Mouse (Mus musculus) hindbrain, postnatal 0 days (tissue): ENCODE data around the gene 1700013H16Rik. TPM values are rescaled to one million over a fixed set of nuclear protein-coding genes. Genes with fewer than 3 reads are reported as not detected.
"Not testable (repeated sequence)": the region's sequence is repeated elsewhere in the genome, so short reads cannot be mapped to it uniquely, and the experiment has no call there.

ENCODE experiments used
- ATAC-seq: fragments of 200-750 bp; cut with Nextera tagmentation; 2 replicates; pipeline ENCODE4 v1.8.0; 2017; ENCODE audit warnings: mild to moderate bottlenecking, moderate TSS enrichment, moderate library complexity
- DNase-seq: peaks from one replicate; pipeline ENCODE4 v3.0.0-alpha.2; 2015; ENCODE audit warnings: low spot score
- H3K27ac ChIP-seq: fragments of 300-500 bp; sonication (generic); 2 replicates; pipeline ENCODE4 v1.5.1; 2014; ENCODE audit warnings: mild to moderate bottlenecking
- H3K27me3 ChIP-seq: fragments of 300-500 bp; sonication (generic); 2 replicates; pipeline ENCODE4 v1.6.1; 2014; ENCODE audit warnings: low read length, mixed read lengths; ENCODE audit not compliant: insufficient read depth
- H3K36me3 ChIP-seq: fragments of 300-500 bp; sonication (generic); 2 replicates; pipeline ENCODE4 v1.6.1; 2014; ENCODE audit warnings: low read length, mixed read lengths; ENCODE audit not compliant: insufficient read depth
- H3K4me1 ChIP-seq: fragments of 300-500 bp; sonication (generic); 2 replicates; pipeline ENCODE4 v1.6.1; 2014; ENCODE audit warnings: antibody characterized with exemption, low read length, mixed read lengths; ENCODE audit not compliant: insufficient read depth
- H3K4me2 ChIP-seq: fragments of 300-500 bp; sonication (generic); 2 replicates; pipeline ENCODE4 v1.6.1; 2014; ENCODE audit warnings: low read depth, mild to moderate bottlenecking, low read length, moderate library complexity, mixed read lengths
- H3K4me3 ChIP-seq: fragments of 300-500 bp; sonication (generic); 2 replicates; pipeline ENCODE4 v1.5.1; 2014; ENCODE audit warnings: low read length
- H3K9ac ChIP-seq: fragments of 300-500 bp; sonication (generic); replicated peaks from 2 replicates; pipeline ENCODE4 v1.6.1; 2014; ENCODE audit warnings: mild to moderate bottlenecking, low read length, moderate library complexity, mixed read lengths
- H3K9me3 ChIP-seq: fragments of 300-500 bp; sonication (generic); 2 replicates; pipeline ENCODE4 v1.6.1; 2016; ENCODE audit warnings: low read length, mixed read lengths
- CTCF ChIP-seq: IDR thresholded peaks from 2 replicates; pipeline ENCODE4 v1.5.1; 2016; ENCODE audit warnings: antibody characterized with exemption, control low read depth, low read depth
- WGBS: fragments of 180-500 bp; shearing (Covaris S2); extraction: QIAGEN DNeasy Blood & Tissue Kit; methylation state at CpG from one replicate; pipeline ENCODE4 v1.1.7; 2014; 5-methylcytosine and 5-hydroxymethylcytosine counted together
- polyA plus RNA-seq: library from polyadenylated mRNA; unstranded; fragments of >200 nt; fragmentation: Nextera tagmentation; extraction: Ambion mirVana; gene quantifications from 2 replicates; pipeline ENCODE4 v1.2.1, GENCODE M21; 2015
- total RNA-seq: library from RNA; depleted of rRNA; stranded (reverse); fragments of >200 nt; gene quantifications from 2 replicates; pipeline ENCODE4 v1.2.3, GENCODE M21; 2014; rRNA removed

Gene 1700013H16Rik
- total RNA-seq = not detected in 2 replicates
- polyA plus RNA-seq = not detected in 2 replicates

GRCm38 (mm10) chrX:53757736-53758135 lies at the start of gene 1700013H16Rik:
Gene 1700013H16Rik (minus strand): TSS chrX:53757831.
- H3K4me3 ChIP-seq = no peak within 1 kb of the TSS
- H3K36me3 ChIP-seq = no peaks in the 10 kb centered on the region
- H3K27ac ChIP-seq = no peak within 1 kb of the TSS
- no peak for TF ChIP-seq CTCF
- no peak within 1 kb of the TSS for H3K4me2 ChIP-seq
- no peak within 1 kb of the TSS for H3K9ac ChIP-seq
- no peak for ATAC-seq
- no peaks in the 10 kb centered on the region for H3K9me3 ChIP-seq
- 93% methylated on average over 16 of the region's 16 CpGs for WGBS
- no peaks in the 10 kb centered on the region for H3K4me1 ChIP-seq
- DNase-seq = no peak
- no peaks in the 10 kb centered on the region for H3K27me3 ChIP-seq

DNA sequence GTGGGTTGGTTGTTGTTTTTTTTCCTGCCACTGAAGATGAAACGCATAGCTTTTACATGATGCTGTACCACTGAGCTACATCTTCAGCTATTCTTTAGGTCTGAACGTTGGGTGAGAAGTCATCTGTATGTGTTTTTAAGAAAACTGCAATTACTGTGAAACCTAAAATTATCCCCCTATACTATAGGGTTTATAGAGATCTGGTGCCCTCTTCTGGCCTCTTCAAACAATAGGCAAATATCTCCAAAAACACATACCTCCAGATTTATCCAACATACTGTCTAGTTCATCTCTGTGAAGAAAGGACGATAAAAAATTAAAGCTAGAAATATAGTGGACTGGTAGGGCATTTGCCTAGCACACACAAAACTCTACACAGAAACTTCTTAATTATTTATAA lies 41.4 kb upstream of the 1700013H16Rik start:
- Histone ChIP-seq H3K9ac (no peak overlapping the region), H3K27me3 (no peaks in the 10 kb centered on the region), H3K4me3 (no peak overlapping the region), H3K4me1 (no peaks in the 10 kb centered on the region), H3K36me3 (no peaks in the 10 kb centered on the region), H3K4me2 (no peak overlapping the region), H3K27ac (no peak overlapping the region), H3K9me3 (no peaks in the 10 kb centered on the region)
- WGBS = 33% methylated on average over 3 of the region's 3 CpGs
- ATAC-seq = no peak
- TF ChIP-seq CTCF = peak; percentile 51
- DNase-seq = peak; percentile 41

DNA sequence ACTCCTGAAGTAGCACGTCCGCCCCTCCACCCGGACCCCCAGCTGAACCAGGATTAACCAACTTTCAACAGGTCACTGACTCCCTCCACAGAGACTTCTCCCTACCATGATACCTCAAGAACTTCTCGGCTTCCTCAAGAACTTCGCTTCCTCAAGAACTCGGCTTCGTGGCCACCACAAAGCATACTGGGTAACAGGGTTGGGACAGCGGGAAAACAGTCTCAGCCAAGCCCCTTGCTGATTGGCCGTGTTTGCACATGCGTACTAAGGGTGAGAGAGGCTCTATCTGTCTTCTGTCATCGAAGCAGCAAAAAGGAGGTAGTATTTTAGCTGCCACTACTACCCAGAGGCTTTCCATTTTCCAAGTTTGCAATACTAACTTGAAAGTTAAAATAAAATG lies 39.9 kb upstream of the 1700013H16Rik start, which contains the start of gene Xlr:
Gene Xlr (minus strand): TSS at position 188 of the 400 bp plus-strand sequence.
- H3K4me1 ChIP-seq, H3K36me3 ChIP-seq, H3K9ac ChIP-seq, ATAC-seq, H3K27ac ChIP-seq, H3K4me2 ChIP-seq, H3K27me3 ChIP-seq, DNase-seq, H3K9me3 ChIP-seq, H3K4me3 ChIP-seq: not testable (repeated sequence)
- WGBS = 76% methylated on average over 11 of the region's 11 CpGs

GRCm38 (mm10) chrX:53776276-53776675 lies 18.6 kb upstream of the 1700013H16Rik start, which contains the start of gene Zfp36l3:
Gene Zfp36l3 (minus strand): TSS chrX:53776394.
- Histone ChIP-seq H3K4me3 (no peak within 1 kb of the TSS), H3K9me3 (no peaks in the 10 kb centered on the region), H3K36me3 (no peaks in the 10 kb centered on the region), H3K9ac (no peak within 1 kb of the TSS), H3K27ac (no peak within 1 kb of the TSS), H3K4me2 (no peak within 1 kb of the TSS), H3K4me1 (no peaks in the 10 kb centered on the region), H3K27me3 (no peaks in the 10 kb centered on the region)
- ATAC-seq (no peak), DNase-seq (no peak)
- no peak for TF ChIP-seq CTCF
- WGBS = 91% methylated on average over 12 of the region's 12 CpGs

GRCm38 (mm10) chrX:53752851-53753250 lies 4.8 kb downstream of the 1700013H16Rik start:
- no peak for ATAC-seq
- no peak for TF ChIP-seq CTCF

GRCm38 (mm10) chrX:53728967-53729366 lies 28.7 kb downstream of the 1700013H16Rik start:
- no peak overlapping the region for H3K4me3 ChIP-seq
- 72% methylated on average over 2 of the region's 2 CpGs for WGBS
- ATAC-seq (no peak), DNase-seq (no peak)
- H3K4me1 ChIP-seq = no peaks in the 10 kb centered on the region
- no peak for TF ChIP-seq CTCF
- H3K4me2 ChIP-seq = no peak overlapping the region
- no peaks in the 10 kb centered on the region for H3K9me3 ChIP-seq
- no peaks in the 10 kb centered on the region for H3K36me3 ChIP-seq
- no peak overlapping the region for H3K9ac ChIP-seq
- no peak overlapping the region for H3K27ac ChIP-seq
- H3K27me3 ChIP-seq = no peaks in the 10 kb centered on the region

More at GRCm38 (mm10) chrX:53752851-53753250, 4.8 kb downstream of the 1700013H16Rik start:
- H3K27me3 ChIP-seq = no peaks in the 10 kb centered on the region
- DNase-seq = no peak
- H3K4me1 ChIP-seq = no peaks in the 10 kb centered on the region
- 83% methylated on average over 1 of the region's 1 CpGs for WGBS
- H3K9me3 ChIP-seq = no peaks in the 10 kb centered on the region
- H3K4me3 ChIP-seq = no peak overlapping the region
- no peaks in the 10 kb centered on the region for H3K36me3 ChIP-seq
- H3K27ac ChIP-seq = no peak overlapping the region
- H3K4me2 ChIP-seq = no peak overlapping the region
- no peak overlapping the region for H3K9ac ChIP-seq

DNA sequence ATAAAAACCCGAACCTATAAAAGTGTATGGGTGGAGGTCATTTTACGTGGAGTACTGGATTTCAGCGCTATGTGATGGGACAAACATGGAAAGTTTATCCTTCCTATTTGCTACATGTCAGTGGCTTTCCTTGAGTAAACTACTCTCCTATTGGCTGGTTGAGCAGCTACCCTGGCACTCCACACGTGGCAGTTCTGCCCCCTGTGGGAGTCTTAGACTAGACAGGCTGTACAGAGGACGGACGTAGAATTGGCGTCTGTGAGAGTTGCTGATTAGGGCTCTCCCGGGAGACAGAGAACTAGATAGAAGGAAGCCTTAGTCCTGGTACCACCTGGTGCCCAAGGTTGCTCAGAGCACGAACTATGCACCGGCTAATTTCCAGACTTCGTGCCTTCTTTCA lies 33.0 kb downstream of the 1700013H16Rik start, which contains the start of gene 4930502E18Rik:
Gene 4930502E18Rik (plus strand): TSS at position 231 of the 400 bp plus-strand sequence.
- H3K9ac ChIP-seq = no peak within 1 kb of the TSS
- WGBS = 78% methylated on average over 11 of the region's 11 CpGs
- no peak within 1 kb of the TSS for H3K4me2 ChIP-seq
- DNase-seq (no peak), ATAC-seq (no peak)
- H3K27me3 ChIP-seq = no peaks in the 10 kb centered on the region
- H3K9me3 ChIP-seq = no peaks in the 10 kb centered on the region
- no peak for TF ChIP-seq CTCF
- no peak within 1 kb of the TSS for H3K27ac ChIP-seq
- no peak within 1 kb of the TSS for H3K4me3 ChIP-seq
- no peaks in the 10 kb centered on the region for H3K36me3 ChIP-seq
- H3K4me1 ChIP-seq = no peaks in the 10 kb centered on the region
